Mouse (Mus musculus): ENCODE data around the gene Vti1a.

DNA sequence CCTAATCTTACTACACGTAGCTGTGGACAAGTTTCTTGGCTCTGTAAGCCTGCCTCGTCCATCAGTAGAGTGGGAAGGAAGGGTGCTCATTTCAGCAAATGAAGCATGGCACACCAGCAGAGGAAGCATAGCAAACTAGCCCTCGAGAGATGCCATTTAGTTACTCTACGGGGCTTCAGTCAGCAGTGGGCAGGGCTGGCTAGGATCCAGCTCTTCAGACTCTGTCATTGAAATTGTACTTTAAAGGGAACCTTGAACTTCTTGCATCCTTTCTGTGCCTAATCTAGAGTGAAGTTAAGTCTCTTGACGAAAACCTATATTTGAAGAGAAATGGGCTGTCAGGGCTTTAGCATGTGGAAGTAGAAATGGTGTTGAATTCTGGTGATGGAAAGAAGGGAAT lies 3.4 kb downstream of the Vti1a start:
- TF ChIP-seq POLR2A (IDR thresholded peaks at IDR 0.05; ENCODE audit: insufficient read depth, low read length) (no peak), CTCF (IDR thresholded peaks at IDR 0.05; ENCODE audit: low read depth, low read length) (no peak)
